Mouse (Mus musculus): ENCODE results near the gene Trpc4ap.

- TF ChIP-seq CTCF (IDR thresholded peaks at IDR 0.05; ENCODE audit: low read depth) (no peak), EP300 (IDR thresholded peaks at IDR 0.05; ENCODE audit: low read depth) (no peak)
These were observed 59.1 kb downstream of the Trpc4ap start for GRCm38 (mm10) chr2:155633121-155633520.

Measured in liver, embryonic 14.5 days (tissue).